Mouse (Mus musculus): ENCODE measurements around the gene Tshz2.

Gene Tshz2

DNA sequence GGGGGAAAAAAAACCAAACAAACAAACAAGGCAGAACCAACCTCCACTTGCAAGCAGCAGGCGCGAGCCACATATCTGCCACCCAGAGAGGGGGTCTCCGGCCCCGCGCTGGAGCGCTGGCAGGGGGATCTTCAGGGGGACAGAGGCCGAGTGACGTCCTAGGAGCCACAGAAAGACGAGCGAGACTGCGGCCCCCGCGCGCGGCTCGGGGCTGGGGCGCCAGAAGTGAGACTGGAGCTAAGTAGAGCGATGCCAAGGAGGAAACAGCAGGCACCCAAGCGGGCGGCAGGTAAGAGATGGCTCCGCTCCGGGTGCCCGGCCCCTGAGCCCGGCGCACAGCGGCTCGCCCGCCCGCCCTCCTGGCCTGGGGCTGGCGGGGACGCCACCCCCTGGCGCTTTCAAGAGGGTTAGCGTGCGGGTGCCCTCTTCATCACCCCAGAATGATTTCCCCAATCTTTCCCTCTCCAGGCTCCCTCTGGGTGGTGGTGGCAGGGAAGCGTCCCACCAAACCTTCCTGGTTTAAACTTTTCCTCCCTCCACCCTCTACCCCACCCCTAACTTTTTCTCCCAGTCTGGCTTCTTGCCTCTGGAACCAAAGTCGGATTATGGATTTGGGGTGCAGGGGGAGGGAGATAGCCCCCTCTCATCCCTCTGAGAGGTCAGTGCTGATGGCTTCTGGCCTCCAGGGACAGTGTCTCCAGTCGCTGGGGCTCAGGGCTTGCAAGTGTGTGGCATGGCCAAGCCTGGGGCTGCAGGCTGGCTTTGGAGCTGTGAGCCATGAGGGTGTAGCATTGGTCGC is 877 bp downstream of the Tshz2 start:
- peak; percentile 24 for DNase-seq

DNA sequence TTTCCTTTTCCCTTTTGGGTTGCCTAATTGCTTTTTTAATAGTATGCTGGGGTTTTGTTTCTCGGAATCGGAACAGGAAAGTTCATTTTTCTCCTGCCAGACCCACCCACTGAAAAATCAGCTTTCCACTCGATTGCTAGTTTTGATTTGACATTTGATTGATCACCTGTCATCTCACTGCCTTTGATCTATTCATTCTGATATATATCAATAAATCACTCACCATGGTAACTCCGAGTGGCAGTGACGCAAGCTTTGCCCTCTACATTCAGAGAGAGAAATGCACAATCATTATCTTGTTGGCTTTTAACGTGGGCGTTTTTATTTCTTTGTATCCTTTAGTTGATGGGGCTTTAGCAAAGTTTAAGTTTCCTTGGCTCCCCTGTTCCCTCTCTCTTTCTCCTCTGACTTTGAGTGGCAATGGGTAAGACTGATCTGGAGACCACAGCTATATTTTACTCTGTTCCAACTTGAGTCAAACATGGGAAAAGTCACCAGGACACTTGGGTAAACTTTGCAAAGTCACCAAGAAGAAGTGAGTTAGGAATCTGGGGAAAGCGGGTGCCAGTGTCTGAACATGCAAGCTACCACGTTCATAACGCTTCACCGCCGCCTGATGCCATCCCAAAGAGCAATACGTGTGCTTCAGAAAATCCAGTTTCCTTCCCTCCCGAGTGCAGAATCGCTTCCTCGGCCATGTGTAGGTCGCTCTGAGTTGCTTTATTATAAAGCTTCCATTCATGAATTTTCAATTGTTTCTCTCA is 2.0 kb downstream of the Tshz2 start:
- no peak for DNase-seq

DNA sequence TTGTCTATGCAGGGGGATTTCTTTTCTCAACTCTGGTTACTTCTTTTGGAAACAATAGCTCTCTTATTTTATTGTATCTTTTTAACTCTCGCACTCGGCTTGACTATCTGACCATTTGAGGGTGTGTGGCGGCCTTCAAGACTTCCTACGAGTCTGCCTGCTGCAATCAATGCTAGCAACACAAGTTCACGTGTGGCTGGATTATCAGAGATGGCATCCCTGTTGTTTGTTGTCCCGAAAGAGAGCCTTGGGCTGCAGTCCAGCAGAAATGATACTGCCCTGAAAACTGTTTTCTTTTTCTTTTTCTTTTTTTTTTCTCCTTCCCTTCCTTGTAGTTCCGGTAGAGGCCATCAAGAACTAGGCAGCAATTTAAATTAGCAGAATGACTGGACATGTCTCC is 2.6 kb downstream of the Tshz2 start:
- DNase-seq, result no peak

DNA sequence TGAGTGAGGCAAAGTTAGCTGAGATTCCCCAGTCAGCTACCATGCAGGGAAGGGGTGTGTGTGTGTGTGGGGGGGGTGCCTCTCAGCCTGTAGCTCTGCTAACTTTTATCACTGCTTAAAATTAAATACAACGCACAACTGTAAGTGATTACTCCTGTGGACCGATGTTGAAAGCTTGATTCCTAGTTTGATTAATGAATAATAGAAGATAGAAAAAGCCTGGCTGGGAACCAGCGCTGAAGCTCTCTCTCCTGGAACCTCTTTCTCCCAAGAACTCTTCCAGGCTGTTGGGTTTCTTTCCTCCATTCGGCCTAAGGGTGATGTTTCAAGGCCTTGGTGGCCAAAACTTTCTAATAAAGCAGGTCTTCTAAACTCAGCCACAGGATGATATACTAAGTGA is 3.6 kb downstream of the Tshz2 start:
- no peak for DNase-seq

DNA sequence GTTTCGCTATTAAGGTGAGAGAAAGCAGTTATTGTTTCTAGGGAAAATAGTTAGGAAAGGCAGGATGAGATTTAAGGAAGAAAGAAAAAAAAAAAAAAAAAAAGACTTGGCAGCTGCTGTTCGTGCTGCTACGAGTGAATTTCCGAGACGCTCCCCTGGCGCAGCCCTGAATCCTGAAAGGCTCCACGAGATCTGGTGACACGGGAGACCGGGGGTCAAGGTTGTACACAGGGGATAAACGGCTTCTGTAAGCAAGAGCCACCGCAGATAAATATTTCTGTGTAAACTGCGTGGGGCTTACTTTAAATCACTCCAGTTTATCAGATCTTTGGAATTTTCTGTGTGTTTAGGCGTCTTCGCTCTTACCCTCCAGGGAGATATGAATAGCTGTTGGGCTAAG is 8.7 kb downstream of the Tshz2 start:
- DNase-seq, result no peak

DNA sequence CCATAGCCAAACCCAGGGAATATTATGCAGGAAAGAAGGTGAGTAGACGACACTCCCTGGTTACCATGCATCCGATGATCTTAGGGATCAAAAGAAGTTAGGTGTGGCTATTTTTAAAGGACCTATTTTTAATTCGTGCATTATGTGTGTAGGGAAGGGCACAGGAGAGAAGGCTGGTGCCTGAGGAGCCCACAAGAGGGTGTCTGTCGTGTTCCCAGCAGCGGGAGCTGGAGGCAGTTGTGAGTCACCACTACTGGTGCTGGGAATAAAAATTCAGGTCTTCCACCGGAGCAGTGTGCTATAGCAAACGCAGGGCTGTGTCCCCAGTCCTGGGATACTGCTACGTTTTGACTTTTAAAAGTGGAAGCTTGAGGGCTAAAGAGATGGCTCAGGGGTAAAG is 9.6 kb downstream of the Tshz2 start:
- no peak for DNase-seq

DNA sequence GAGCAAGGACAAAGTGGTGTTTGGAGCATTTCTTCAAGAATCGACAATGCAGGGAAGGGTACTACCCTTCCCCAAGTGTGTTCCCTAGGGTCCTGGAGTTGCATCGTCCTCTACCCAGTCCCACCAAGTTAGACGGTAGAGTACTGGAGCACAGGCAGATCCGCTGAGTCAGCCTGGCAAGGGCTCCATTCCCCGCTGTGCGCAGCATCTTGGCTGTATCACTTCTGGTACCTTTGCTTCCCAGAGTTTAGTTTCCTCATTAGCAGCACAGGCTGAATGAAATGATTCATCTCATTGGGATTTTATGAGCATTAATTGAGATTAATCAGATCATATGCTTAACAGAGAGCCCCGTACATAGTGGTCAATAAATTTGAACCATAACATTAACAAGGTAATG is 14.3 kb downstream of the Tshz2 start:
- no peak for DNase-seq

DNA sequence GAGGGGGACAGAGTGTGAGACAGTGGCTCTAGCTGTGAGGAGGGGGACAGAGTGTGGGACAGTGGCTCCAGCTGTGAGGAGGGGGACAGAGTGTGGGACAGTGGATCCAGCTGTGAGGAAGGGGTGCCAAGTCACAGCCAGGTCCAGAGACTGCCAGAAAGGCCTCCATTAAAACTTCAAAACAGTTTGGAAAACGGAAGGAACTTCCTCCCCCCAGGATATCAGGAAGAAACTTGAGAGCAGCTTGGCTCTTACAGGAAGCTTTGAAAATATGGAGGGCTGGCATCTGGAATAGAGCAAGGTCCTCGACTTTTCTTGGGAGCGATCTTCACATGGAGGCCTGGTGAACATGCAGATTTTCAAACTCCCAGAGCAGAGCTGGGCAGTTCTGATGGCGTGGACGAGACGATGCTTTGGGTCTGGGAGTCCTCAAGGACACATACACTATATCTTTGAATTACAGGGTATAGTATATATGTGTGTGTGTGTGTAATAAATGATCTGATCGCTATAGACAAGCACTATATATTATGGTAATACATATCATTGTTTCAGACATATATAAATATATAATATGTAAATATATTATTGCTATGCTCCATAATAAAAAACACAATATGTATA is 16.6 kb downstream of the Tshz2 start:
- DNase-seq, result no peak

DNA sequence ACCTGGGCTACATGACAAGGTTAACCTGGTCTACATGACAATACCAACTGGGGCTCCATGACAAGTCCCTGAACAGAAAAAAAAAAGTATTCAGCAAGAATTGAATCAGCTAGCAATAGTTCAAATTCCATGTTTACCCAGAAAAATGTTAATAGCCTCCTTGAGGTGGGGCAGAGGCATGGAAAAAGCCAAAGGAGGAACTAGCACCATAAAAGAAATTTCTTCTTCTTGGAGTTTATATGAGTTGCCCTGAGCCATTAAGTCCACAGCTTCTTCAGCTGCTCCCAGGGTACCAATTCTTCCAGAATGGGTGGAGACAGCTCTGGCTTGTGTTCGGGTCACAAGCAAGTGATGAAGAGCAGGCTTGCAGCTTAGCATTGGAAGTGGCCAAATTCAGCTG is 20.5 kb downstream of the Tshz2 start:
- DNase-seq, result no peak

DNA sequence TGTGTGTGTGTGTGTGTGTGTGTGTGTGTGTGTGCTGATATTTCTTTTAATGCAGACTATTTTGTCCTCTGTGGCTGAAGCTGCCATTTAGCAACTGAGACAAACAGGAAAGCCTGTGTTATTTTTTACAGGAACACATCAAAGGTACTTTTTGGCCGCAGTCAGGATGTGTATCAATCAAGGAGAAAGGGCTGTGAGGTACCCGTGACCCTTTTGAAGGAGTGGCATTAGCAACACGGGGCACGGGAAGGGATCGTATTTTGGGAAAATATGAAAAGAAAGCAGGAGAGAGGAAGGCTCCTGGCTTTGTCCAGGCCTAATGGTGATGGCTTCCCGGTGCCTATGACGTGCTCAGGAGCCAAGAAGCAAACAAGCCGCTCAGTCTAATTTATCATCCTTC is 31.0 kb downstream of the Tshz2 start:
- DNase-seq, result no peak

DNA sequence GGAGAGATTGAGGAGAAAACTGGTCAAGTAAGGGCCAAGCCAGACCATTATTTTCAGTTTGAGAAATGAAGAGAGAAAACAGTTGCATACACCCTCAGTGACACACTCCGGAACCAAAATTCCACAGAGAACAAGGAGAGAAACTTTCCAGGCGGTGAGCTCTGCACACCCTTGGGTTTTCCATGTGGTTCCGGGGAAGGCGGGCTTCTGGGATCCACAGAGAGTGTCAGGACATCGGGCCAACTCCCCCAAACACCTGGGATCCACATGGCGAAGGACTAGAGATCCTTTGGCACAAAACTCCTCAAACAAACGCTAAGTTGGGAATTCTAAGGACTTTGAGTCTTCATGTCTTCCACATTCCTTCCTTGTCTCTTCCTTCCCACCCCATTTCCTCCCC is 38.5 kb downstream of the Tshz2 start:
- DNase-seq, result no peak

DNA sequence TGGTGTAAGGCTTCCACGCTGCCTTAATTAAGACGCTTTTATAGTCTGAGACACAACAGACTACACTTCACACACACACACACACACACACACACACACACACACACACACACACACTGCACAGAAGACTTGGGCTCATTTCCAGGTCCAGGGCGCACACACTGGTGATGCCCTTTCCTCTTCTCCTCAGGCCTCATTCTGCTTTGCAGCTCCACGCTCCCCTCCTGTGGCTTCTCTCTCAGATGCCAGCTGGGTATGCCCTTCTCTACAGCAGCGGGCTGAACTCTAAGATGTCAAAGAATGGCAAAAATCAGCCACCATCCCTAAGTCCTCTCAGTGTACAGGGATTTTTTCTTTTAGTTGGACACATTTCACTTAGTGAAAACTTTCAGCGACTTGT is 41.0 kb downstream of the Tshz2 start:
- DNase-seq, result no peak

DNA sequence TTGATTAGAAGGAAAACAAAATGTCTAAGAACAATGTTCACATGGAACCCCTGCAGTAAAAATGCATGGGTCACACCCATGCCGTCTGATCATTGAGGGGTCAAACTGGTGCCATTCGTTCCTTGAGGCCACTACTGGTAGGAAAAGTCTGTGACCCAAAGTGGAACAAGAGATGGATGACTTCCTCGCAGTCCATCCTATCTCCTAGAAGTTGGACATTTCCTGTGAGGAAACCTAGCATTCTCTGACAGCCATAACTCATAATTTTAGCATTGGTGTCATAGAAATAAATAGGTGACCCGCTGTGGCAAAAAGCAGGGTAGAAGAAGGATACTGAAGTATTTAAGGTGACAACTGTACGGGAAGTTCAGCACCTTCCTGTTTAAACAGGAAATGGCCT is 41.4 kb downstream of the Tshz2 start:
- no peak for DNase-seq

DNA sequence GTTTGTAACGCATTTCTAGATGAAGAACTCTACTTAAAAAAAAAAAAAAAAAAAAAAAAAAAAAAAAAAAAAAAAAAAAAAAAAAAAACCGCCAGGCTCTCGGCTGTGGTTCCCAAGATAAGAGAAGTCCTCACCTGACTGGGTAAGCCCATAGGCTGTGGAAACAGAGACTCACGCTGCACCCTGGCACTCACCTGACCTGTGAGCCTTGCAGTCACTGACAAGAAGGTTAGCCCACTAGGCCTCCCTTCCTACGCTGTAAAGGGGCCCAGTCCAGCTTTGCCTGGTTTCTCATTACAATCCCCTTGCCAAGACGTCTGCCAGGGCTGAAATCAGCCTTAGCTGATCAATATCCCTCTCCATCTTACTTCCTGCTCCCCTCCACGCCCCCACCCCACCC is 46.5 kb downstream of the Tshz2 start:
- DNase-seq, result no peak

DNA sequence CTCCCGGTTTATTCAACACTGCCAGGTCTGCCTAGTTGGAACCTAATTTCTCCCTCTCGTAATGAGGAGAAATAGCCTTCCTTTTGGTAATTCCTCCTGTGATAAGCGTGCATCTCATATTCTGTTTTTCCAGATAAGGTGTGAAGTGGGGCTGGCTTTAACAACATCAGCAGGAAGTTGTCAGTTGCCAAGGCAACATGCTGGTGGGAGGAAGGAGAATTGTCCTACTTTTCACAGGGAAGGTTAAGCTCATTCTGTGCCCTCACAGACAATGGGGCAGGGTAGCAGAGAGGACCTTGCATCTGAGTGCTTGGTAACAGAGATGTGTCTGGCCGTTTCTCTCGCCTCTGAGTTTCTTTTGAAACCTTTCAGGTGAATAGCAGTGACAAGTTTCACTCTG is 47.1 kb downstream of the Tshz2 start:
- no peak for DNase-seq

DNA sequence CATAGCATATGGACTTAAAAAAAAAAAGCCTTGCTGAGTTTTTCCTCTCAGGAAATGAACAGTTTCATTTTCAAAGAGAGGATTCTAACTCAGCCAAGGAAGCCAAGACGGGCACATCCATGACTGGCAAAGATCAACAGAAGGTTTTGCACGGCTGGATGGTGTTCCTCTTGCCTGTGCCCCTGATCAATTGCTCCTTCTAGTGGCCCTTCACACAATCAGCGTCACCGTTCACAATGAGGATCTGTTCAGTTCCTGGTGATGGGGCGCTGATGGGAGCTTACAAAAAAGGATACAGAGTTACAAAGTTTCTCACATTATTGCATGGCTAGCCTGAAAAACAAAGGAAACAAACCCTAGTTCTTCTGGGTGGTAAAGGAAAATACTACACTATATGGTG is 52.4 kb downstream of the Tshz2 start:
- DNase-seq, result no peak

DNA sequence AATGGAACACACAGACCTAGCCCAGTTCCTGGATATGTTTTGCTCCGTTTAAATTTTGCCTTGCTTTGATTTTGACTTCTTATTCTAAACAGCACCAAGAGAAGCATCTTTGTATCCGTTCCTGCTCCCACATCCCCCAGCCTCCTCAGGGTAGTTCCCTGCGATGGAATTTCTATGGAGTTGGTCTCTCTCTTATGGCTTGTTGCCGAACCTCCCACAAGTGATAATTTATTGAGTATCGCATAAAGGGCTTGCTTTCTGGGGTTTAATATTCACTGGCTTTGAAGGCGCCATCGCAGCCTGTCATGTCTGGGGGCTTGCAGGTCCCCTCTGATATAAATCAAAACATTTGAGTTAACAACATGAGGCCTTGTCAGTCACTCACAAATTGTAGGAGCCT is 52.9 kb downstream of the Tshz2 start:
- DNase-seq, result no peak

DNA sequence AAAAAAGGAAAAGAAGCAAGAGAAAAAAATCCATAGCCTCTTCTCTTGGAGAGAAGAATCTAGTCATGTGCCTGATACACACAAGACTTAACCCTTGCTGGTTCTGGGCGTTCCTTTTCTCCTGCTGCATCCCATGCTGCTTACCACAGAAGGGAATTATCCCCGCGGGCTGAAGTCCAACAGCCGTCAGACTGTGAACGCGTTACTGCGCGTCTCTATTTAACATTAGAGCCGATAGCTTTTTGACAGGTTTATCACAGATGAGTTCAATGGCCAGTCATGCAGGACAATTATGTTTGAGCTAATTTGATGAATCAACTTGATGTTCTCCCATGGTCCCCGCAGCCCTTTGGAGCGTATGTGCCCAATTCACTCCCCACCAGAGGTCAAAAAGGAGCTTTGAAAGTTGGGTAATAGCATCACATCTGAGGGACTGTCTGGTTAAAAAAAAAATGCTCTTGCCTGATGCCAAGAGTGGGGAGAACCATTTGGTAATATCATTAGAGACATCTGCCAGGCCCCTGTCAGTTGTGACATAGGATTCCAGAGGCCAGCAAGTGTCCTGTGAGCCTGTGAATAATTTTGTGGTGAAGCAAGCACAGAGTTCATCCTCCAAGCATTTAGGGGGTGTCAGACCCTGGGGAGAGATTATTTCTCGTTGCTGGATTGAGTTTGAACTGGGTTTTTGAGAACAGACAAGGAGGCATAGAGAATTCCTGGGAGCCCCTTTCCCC is 54.1 kb downstream of the Tshz2 start:
- no peak for DNase-seq

DNA sequence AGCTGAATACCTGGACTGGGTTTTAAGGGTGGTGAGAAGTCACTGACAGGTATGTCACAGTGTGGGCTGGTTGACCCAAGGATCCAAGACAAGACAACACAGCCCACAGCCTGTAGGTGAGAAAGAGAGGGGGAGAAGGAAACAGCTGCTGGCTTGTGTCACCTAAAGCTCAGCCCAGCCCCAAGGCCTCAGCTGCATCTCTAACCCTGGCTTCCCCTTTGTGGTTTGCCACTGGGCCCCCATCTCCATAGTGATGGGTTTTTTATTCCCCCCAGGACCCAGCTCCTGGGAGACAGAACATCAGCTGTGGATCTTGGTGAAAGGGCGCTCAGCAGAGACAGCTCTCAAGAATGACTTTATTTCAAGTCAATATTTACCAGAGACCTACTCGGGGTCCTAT is 57.2 kb downstream of the Tshz2 start:
- no peak for DNase-seq

DNA sequence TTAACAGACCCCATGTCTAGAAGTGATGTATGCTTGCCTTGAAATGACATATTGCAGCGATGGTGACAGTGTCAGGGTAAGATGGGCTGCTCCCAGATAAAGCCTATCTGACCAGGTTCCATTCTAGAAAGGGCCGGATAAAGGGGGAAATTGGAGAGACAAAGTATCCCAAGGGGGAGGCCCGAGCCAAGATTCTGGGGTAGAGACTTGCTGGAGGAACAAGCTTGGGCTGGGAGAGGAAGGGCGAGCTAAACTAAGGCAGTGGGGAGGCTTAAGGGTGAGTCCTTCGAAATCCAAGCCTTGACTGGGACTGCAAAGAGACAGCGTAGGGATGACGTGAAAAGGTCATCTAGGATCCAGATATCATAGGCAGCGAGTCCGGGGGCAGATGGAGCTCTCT is 61.7 kb downstream of the Tshz2 start:
- DNase-seq, result no peak

DNA sequence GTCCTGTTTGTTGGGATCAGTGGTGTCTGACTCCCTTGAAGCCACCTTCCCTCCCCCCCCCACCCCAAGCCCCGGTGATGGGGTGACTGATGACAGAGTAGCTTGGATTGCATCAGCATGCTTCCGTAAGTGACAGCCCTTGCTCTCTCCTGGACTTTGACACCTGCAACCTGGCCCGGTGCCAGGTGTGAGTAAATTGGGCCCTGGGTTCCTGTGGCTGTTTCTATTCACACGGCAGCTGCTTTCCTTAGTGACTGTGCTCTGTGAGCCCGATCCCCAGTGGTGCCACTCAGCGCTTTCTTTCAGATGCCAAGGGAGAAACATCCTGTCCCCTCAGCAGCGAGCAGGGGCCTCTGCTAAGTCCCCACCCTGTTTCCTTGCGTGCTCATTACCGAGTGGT is 62.2 kb downstream of the Tshz2 start:
- DNase-seq, result no peak

DNA sequence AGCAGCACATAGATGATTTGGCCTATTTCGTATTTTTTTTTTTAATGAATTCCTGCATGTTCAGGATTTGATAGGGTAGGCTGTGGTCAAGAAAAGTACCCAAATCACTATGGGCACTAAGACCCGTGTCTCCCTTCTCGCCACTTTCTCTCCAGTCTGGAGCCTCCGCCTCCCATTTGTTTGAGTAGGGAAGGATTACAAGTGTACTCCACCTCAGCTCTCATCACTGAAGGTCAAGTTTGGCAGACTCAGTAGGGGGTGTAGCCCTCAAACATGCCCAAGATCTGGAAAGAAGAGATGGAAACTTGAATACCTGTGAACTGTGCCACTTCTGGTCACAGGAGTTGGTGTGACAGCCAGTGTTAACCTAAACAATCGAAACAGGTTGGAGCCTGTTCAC is 66.3 kb downstream of the Tshz2 start:
- no peak for DNase-seq

DNA sequence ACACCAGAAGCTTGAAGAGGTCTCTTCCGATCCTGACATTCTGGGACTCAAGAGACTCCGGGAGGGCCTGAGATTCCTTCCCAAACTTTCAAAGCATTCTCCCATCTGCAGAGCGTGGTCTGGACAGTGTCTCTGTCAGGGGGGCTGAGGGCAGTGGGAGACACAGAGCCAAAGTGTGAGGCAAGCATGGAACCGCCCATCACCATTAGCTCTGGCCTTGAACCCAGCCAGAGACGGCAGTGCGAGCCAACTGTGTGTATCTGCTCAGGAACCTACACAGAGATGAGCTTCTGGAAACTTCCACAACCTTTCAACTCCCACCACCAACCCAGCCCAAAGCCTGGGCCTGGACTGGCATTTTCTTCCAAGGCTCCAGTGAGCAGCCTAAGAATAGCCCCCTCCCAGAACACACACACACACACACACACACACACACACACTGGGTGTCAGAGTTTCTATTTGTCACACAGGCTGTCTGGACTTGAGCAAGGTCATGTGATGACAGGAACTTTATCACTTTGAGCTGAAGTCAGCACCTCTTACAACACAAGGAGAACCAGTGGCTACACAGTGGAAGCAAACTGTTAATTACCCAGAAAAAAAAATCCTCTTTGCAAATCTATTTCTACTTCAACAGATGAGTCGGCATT is 67.2 kb downstream of the Tshz2 start:
- DNase-seq, result no peak

All from right cerebral cortex, postnatal 14 days (tissue).